Mouse (Mus musculus) right cerebral cortex, postnatal 4 days (tissue): ENCODE results near the gene Lancl1.
A peak's percentile ranks its signal among the peaks of the same experiment; 100 is the strongest.

Experiments used
- DNase-seq: peaks from one replicate; pipeline ENCODE4 v3.0.0-alpha.2; 2022

Lancl1 gene

DNA sequence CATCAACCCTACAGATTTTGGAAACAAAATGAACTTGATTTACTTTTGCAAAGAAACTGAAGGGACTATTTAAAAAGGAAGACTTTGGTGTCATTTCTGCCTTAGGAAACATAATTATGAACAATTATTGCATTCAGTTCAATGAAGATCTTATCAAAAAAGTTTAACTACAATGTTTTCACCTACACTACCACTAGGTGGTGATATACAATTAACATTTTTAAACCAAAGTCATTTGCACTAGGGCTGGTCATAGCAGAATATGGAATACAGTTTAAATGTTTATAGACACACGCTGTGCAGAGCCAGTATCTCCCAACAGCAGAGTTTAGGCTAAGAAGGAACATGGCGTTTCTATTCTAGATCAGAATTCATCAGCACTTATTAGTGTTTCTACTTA lies 24.5 kb downstream of the Lancl1 start:
- DNase-seq = no peak

DNA sequence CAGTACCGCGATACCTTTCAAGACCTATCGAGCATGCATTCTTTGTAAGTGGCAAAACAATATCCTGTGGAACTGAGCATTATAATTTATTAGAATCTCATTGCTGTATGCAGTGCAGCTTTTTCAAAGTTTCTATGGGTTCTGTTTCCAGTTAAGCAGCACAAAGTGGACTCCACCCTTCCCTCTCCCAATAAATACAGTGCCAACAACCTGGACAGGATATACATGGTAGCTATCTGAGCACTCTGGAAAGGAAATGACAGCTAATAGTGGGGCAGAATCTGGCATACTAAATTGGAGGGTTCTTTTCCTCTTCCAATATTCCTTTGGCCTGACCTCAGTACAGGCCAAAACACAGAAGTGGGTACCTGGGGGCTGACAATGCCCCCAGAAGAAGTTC lies 28.2 kb downstream of the Lancl1 start:
- DNase-seq = no peak

- peak; percentile 24 for DNase-seq
These were observed 35.0 kb downstream of the Lancl1 start for GRCm38 (mm10) chr1:67003699-67004098.

DNA sequence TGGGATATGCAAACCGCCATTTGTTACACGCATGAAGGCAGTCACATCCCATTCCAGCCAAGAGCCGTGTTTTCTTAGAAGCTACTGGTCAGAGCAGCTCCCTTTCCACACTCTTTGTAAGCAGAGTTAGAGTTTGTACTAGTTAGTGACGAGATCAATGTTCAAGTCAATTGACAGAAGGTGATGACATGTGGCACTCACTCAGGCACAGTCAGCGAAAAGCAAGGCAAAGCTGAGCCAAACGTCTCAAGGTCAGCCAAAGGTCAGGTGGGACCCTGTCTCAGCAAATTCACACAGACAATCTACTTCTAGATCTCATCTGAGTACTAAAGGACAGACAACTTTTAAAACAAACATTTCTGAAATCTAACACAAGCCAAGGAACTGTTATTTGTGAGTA lies 36.4 kb downstream of the Lancl1 start:
- DNase-seq = no peak

GRCm38 (mm10) chr1:67001367-67001766 lies 37.3 kb downstream of the Lancl1 start:
- no peak for DNase-seq

DNA sequence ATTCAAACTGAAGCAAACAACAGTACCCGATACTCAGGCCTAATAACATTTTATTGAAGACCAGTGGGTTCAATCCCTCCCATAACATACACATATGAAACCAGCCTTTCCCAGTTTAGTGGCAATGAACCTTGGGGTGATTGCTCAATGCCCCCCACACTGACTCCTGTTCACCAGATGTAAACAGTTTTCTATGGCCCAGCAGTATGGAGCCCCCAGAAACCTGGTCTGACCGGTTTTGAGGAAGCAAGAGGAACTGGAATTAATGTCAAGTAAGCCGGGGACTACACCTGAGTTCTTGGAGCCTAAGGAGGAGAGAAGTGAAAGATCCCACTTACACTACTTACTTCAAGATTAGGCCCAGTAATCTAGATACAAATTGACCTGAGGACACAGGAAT lies 38.2 kb downstream of the Lancl1 start:
- no peak for DNase-seq

DNA sequence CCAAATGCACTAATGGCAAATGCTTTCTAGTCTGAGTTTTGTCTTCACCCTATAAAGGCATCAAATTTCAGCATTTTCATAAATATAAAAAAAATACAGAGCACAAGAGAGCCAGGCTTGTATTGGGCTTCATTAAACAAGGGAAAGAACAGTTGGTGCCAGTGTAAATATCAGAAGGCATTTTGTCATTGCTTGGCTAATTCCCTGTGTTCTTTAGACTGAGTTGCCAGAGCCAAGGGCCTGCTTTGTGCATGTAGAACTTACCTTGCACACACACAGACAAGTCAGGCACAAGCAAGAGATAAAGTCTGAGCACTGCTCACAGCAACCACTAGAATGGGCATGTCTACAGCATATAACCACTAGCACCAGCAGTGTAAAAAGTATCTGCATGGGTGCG lies 40.1 kb downstream of the Lancl1 start:
- DNase-seq = no peak

DNA sequence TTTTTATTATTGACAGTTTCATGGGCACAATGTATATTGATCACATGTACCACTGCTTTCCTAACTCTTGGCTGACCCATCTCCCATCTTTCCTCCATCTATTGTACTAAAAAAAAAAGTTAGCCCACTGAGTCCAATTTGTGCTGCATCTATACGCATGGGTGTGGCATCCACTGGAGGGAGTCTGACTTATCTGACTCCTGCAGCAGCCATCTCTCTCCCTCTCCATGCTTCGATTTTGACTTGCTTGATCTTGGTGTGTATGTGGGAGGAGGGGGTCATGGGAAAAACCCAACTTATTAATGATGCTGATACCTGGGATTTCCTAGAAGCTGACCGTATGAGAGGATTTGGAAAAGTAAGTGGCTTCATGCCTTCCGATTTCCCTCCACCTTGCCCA lies 40.5 kb downstream of the Lancl1 start:
- DNase-seq = no peak

- no peak for DNase-seq
These were observed 41.9 kb downstream of the Lancl1 start for GRCm38 (mm10) chr1:66996819-66997218.

DNA sequence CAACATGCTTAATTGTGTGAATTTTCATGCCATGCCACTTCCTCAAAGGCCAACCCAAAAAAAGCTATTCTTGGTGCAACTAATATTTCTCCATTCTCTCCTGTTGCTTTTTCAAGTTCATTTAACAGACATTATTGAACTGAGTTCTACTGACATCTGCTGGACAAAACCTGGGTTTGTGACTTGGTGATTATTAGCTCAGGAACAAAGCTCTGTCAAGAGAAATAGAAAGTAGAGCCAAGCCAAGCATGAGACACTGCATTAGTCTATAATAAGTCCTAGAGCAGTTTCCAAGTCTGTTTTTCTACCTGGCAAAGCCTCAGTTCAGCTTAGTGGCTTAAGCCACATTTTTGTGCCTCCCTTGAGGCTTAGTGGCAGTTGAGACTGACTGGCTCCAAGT lies 45.9 kb downstream of the Lancl1 start:
- no peak for DNase-seq

DNA sequence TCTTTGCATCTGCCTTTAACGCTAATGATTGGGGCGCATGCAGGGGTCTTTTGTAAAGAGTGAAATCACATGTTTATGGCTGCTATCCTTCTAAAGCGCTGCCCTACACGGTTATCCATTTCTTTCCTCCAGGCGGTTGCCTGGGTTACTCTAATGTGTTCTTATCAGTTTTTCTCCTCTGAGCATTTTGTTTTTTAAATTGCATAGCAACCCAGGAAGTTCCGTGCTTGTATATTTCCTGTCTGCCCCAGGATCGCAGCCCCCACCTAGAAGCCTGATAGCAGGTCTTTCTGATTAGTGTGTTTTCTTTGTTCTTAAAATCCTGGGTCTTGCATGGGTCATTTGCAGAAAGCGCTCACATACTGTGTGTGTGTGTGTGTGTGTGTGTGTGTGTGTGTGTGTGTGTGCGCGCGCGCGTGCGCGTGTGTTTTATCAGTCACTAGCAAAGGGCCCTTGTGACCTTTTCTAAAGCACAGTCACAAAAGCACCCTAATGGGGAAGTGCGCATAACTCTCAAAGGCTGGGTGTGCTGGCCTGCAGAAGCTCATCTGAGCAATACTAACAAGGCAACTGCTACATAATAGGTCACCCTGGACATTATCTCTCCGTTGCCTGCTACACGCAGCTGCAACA lies 51.0 kb downstream of the Lancl1 start:
- DNase-seq = no peak

GRCm38 (mm10) chr1:66985906-66986305 lies 52.8 kb downstream of the Lancl1 start:
- DNase-seq = no peak

DNA sequence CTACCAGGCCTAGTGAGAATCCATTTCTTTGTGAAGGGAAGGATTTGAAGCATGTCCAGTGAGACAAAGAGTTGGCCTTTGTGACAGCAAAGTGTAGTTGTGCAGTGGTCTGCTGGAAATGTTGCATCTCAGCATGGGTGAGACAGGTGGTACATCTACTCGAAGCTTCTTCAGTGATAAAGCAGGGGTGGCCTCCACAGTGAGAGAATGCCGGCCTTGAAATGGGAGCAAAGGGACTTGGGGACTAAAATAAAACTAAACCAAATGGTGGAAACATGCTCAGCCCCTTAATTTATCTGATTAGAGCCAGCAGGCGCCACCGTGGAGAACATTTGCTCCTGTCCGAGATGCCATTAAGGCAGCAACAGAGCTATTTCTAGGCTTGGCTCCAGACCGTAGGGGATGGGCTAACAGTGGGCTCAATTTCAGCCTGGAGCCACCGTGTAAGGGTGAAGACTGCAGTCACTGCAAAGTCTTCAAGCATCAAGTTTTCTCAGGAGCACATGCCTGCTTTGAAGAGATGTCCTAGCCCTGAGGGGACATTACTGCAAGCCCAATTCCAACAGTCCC lies 53.5 kb downstream of the Lancl1 start:
- DNase-seq = no peak

DNA sequence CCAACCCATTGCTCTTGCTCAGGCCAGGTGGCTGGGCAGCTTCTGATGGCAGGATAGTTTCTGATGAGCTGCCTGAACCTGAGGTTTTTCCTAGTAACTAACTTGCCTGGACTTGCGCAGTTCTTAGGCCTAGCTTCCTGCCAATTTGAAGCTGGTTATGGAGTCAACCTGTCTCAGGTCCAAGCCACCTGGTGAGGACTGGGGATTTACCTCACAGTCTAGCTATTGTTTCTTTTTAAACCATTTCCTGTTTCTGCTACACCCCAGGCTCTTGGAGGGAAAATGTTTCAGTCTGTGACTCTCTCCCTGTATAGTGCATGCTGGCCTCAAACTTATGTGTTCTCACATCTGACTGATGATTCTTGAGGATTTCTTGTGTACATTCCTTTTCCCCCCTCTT lies 58.5 kb downstream of the Lancl1 start:
- no peak for DNase-seq

GRCm38 (mm10) chr1:66975456-66975855 lies 63.2 kb downstream of the Lancl1 start:
- DNase-seq = no peak

GRCm38 (mm10) chr1:66964857-66965256 lies 73.8 kb downstream of the Lancl1 start:
- DNase-seq = no peak

GRCm38 (mm10) chr1:66960536-66961243 lies 78.0 kb downstream of the Lancl1 start:
- no peak for DNase-seq

GRCm38 (mm10) chr1:66957361-66957760 lies 81.3 kb downstream of the Lancl1 start:
- no peak for DNase-seq

DNA sequence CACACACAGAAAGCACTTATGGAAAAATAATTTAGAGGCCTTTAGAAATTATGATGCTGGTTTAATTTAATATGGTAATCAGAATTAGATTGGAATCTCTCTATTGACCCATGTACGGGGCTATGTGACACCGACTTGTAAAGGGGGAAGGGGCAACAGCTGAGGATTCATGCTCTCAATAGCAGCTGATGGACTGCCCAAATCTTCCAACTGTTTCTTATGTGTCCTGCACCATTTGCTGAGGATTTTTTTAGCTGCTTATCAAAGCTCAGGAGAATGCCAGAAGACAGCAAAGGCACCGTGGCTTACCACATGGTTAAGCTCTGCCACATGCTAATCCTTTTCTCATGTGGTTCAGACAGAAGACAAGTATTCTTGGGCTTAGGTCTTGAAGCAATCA lies 87.6 kb downstream of the Lancl1 start:
- DNase-seq = no peak
